Mouse (Mus musculus): ENCODE results near the gene Zfp612. TPM values are rescaled to one million over a fixed set of nuclear protein-coding genes. Genes with fewer than 3 reads are reported as not detected.
"Not testable (repeated sequence)": the region's sequence is repeated elsewhere in the genome, so short reads cannot be mapped to it uniquely, and the experiment has no call there.

The Zfp612 gene
- total RNA-seq (2021): 10 to 100 TPM in 1 of 2 experiments, 1 to 10 TPM in 1; 7.7 to 10.1 TPM
- long read RNA-seq, experiment 1, full-length matches to known transcripts: 3 of 7 reads
- long read RNA-seq, experiment 1, partial matches to known transcripts: 0 of 7 reads
- long read RNA-seq, experiment 1, other reads (novel, unspliced or antisense): 4 of 7 reads
- long read RNA-seq, experiment 2, full-length matches to known transcripts: 10 of 24 reads
- long read RNA-seq, experiment 2, partial matches to known transcripts: 6 of 24 reads
- long read RNA-seq, experiment 2, other reads (novel, unspliced or antisense): 8 of 24 reads

GRCm38 (mm10) chr8:110079282-110080221 lies at the start of gene Zfp612:
Gene Zfp612, plus strand, starts transcription at chr8:110079746.
- peak; percentile 62 to 69 for DNase-seq (ENCODE audit: low spot score in 2 of 2)

- DNase-seq (ENCODE audit: low spot score in 2 of 2): not testable (repeated sequence)
These were observed 45.8 kb upstream of the Zfp612 start for GRCm38 (mm10) chr8:110033771-110034170.

- no peak for DNase-seq (ENCODE audit: low spot score in 2 of 2)
These were observed 45.2 kb upstream of the Zfp612 start for GRCm38 (mm10) chr8:110034331-110034730.

- no peak for DNase-seq (ENCODE audit: low spot score in 2 of 2)
These were observed 43.4 kb upstream of the Zfp612 start for GRCm38 (mm10) chr8:110036156-110036555.

GRCm38 (mm10) chr8:110039216-110039615 lies 40.3 kb upstream of the Zfp612 start:
- DNase-seq (ENCODE audit: low spot score in 2 of 2): no peak

- no peak for DNase-seq (ENCODE audit: low spot score in 2 of 2)
These were observed 39.9 kb upstream of the Zfp612 start, which contains the start of gene Chst4 for GRCm38 (mm10) chr8:110039659-110040058. Gene Chst4, minus strand, starts transcription at chr8:110039740.

GRCm38 (mm10) chr8:110040509-110040908 lies 39.0 kb upstream of the Zfp612 start:
- DNase-seq (ENCODE audit: low spot score in 2 of 2): no peak

GRCm38 (mm10) chr8:110051208-110051607 lies 28.3 kb upstream of the Zfp612 start:
- DNase-seq (ENCODE audit: low spot score in 2 of 2): no peak

GRCm38 (mm10) chr8:110058207-110058606 lies 21.3 kb upstream of the Zfp612 start:
- DNase-seq (ENCODE audit: low spot score in 2 of 2): no peak

GRCm38 (mm10) chr8:110064161-110064560 lies 15.4 kb upstream of the Zfp612 start:
- DNase-seq (ENCODE audit: low spot score in 2 of 2): no peak

GRCm38 (mm10) chr8:110064606-110065365 lies 14.8 kb upstream of the Zfp612 start:
- DNase-seq (ENCODE audit: low spot score in 2 of 2): no peak

GRCm38 (mm10) chr8:110065676-110066075 lies 13.9 kb upstream of the Zfp612 start:
- no peak for DNase-seq (ENCODE audit: low spot score in 2 of 2)

- no peak for DNase-seq (ENCODE audit: low spot score in 2 of 2)
These were observed 9.8 kb upstream of the Zfp612 start for GRCm38 (mm10) chr8:110069706-110070105.

- peak; percentile 58 to 60 for DNase-seq (ENCODE audit: low spot score in 2 of 2)
These were observed 7.9 kb upstream of the Zfp612 start for GRCm38 (mm10) chr8:110071600-110071999.

- DNase-seq (ENCODE audit: low spot score in 2 of 2): no peak
These were observed 5.0 kb upstream of the Zfp612 start for GRCm38 (mm10) chr8:110074496-110074895.

GRCm38 (mm10) chr8:110082416-110083105 lies 3.0 kb downstream of the Zfp612 start:
- no peak for DNase-seq (ENCODE audit: low spot score in 2 of 2)

GRCm38 (mm10) chr8:110091869-110092268 lies 12.3 kb downstream of the Zfp612 start:
- no peak for DNase-seq (ENCODE audit: low spot score in 2 of 2)

- DNase-seq (ENCODE audit: low spot score in 2 of 2): no peak
These were observed 21.4 kb downstream of the Zfp612 start, which contains the start of gene Gm21964 for GRCm38 (mm10) chr8:110100907-110101306. Gene Gm21964, plus strand, starts transcription at chr8:110101207.

- no peak for DNase-seq (ENCODE audit: low spot score in 2 of 2)
These were observed 22.1 kb downstream of the Zfp612 start for GRCm38 (mm10) chr8:110101676-110102075.

GRCm38 (mm10) chr8:110102653-110103052 lies 23.1 kb downstream of the Zfp612 start, which contains the start of gene Gm17720:
Gene Gm17720, minus strand, starts transcription at chr8:110102753.
- no peak for DNase-seq (ENCODE audit: low spot score in 2 of 2)
